Mouse (Mus musculus) lung, adult 2 months (tissue): ENCODE measurements around the gene Dstn.

ENCODE experiments used
- CTCF ChIP-seq: fragments of 200-500 bp; IDR thresholded peaks from 2 replicates; pipeline ENCODE4 v1.5.1; 2011; ENCODE audit warnings: mild to moderate bottlenecking, low read length, control low read depth; ENCODE audit not compliant: insufficient read depth
- POLR2A ChIP-seq: fragments of 200-500 bp; IDR thresholded peaks from 2 replicates; pipeline ENCODE4 v1.6.1; 2011; ENCODE audit warnings: low read depth, mild to moderate bottlenecking, control low read depth, low read length, borderline replicate concordance; ENCODE audit errors: extremely low read depth

GRCm38 (mm10) chr2:143973161-143973560 lies 58.0 kb downstream of the Dstn start:
- TF ChIP-seq POLR2A (no peak), CTCF (no peak)
